Mouse (Mus musculus) lung, postnatal 36 days (tissue): ENCODE measurements around the gene Map3k12.

Experiments
- DNase-seq: peaks from one replicate; pipeline ENCODE4 v3.0.0; 2022; ENCODE audit warnings: mixed read lengths

The Map3k12 gene

DNA sequence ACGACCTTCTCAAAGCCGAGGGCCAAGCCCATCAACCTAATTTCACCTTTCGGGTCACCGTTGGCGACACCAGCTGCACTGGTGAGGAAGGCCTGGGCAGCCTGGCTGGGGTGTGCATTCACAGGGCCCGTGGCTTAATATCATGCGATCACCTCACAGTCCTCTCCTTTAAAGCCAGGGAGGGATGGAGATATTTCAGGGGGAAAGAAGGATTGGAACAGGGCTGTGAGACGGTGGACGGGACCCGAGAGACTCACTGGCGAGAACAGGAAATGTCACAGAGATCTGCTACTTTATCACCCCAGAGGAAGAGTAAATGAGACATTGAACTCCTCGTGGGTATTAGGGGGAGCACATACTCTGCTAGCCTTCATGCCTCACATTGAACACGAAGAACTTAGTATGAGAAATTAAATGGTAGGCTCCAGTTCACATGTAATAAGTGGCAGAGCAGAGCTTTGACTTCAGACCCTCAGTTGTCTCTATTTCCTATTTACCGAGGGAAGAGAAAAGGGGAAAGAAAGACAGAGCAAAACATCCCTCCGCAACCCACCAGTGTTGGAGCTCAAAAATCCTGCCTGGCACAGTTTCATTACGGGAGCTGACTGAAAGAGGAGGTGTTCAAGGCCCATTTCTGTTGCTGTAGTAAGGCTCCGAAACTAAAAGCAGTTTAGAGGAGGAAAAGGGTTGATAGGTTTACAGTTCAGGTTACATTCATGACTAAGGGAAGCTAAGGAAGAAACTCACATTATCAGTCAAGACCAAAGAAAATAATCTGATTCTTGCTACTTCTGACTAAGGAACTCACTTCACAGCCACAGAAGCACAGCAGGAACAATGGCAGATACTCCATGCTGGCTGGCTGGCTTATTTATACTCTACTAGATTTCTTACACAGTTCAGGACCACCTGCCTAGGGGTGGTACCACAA, 2.6 kb upstream of the Map3k12 start:
- no peak for DNase-seq

DNA sequence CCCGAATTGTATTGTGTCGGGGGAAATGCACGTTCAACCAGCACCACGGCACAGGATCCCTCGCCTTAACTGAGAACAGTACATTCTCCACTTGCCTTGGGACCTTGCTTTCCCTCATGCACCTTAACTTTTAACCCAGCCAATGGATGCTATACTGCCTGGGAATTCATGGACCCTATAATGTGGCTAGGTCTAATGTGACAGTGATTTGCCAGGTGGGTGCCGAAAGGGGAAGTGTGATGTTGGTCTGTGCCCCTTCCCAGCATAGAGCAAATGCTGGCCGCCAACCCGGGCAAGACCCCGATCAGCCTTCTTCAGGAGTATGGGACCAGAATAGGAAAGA, 2.0 kb upstream of the Map3k12 start:
- no peak for DNase-seq

DNA sequence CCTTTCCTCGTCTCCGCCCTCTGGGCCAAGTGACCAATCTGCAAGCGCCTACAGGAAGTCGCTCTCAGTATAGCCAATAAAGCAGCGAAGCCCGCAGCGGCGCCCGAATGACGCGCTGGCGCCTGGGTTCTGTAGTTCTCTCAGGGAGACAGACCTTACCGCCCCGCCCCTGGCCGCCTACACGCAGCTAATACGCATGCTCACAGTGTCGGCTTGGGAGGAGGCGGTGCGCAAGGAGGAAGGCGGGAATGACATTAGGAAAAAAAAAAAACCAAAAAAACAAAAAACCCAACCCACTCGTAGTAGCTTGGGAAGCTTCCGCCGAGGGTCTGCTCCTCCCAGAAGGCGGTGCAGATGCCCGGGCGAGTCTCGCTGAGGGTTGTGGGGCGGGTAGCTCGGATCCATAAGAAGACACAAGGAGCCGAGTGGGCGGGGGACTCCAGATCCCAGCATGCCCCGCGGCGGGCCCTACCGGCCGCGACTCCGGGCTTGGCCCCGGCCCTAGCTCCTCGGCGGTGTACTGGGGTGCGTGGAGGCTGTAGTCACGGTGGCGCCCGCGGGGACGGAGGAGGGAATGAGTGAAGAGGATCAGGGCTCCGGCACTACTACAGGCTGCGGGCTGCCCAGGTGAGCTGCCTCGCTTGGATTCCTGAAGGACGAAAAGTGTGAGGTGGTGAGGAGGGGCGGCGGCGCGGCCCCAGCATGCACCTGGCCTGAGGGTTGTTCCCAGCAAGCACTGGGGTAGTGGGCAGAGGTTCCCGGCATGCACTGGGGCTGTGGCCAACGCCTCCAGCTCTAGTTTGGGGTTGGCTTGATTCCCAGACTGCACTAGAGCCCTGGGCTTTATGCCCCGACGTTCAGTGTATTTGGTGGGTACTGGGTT, 1.4 kb upstream of the Map3k12 start, which contains the start of gene Tarbp2:
Gene Tarbp2, plus strand, starts transcription at position 217 of the 883 bp plus-strand sequence.
- DNase-seq = peak; percentile 100

DNA sequence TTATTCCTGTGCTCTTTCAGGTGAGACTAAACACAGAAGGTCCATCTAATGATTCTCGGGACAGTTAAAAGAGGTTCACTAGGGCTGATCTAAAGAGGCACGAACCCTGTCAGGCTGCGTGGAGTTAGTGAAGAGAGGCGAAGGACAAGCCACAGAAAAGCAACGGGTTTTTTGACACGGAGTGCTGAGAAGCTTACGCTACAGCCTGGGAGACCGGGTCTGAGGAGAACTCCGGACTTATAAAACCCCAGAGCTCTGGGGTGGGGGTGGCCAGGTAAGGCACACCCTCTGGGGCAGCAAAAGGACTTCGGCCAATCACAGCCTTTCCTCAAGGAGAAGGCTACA, 739 bp upstream of the Map3k12 start:
- DNase-seq = no peak

DNA sequence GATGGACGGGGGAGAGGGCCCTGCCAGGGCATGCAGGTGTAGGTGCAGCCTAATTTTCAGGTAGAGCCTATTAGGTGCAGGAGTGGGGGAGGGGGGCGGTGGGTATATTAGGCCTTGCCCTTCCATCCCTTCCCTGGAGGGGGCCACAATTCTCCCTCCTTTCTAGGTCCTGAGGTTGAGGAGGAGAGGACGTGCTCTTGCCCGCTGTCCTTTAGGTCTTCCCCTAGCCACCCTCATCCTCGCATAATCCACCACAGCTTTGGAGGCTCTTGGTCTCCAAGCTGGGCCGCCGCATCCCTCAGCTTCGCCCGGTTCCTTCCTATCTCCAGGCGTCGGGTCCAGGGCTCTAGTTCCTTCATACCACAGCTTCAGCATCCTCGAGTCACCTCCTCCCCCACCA, 571 bp downstream of the Map3k12 start:
- DNase-seq = no peak

GRCm38 (mm10) chr15:102515791-102516190, 1.1 kb downstream of the Map3k12 start:
- DNase-seq = no peak

DNA sequence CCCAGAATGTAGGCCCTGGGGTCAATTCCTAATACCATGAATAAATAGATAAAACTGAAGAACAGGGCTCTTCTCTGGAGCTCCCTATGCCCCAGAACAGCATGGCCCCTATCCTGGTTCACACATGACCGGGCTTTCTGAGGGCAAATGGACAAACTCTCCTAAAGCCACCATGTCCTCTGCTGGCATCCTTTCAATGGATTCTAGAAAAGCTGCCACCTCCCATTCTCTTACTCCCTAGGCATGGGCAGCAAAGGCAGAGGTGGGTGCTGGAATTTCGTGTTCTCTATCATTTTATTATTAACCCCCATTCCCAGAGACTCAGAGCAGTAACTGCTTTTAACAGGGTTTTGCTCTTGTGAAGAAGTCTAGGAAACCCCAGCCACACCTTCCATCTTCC, 1.6 kb downstream of the Map3k12 start:
- no peak for DNase-seq

- DNase-seq = no peak
These were observed 3.9 kb downstream of the Map3k12 start for GRCm38 (mm10) chr15:102513004-102513403.

DNA sequence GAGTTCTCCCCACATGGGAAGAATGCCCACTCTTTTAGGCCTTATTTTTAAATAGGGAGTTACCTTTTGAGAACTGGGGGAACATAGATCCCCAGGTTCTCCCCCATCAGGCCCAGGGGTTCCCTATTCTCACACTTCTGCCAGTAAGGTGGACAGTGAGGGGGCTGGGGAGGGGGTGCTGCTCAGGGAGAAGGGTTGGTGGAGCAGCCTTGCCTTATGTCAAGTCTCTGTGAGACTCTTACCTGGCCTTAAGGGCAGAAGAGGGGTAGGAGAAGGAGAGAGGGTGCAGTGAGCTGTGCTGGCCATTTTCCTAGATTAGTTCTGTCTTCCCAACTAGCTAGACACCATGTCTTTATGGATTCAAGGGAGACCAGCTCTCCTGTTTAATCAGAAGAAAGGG, 4.4 kb downstream of the Map3k12 start:
- no peak for DNase-seq

DNA sequence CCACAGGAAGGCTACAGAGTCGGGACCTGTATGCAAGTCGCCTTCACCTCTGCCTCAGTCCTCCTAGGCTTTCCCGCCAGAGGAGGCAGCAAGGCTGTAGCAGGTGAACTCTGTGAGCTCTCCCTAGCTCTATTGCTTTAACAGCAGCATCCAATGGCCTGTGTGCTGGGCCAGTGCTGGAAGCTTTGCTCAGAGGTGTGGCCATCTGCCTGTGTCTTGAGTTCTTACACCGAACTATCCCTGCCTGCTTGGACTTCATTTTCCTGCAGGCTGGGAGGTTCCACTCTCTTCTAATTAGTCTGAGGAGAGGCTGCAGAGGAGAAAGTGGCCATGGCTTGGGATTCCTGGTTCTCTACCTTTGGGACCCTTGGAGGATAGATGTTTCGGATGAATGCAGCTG, 4.9 kb downstream of the Map3k12 start:
- DNase-seq = no peak

GRCm38 (mm10) chr15:102511285-102511833, 5.5 kb downstream of the Map3k12 start:
- DNase-seq = no peak

- DNase-seq = peak; percentile 88
These were observed 6.1 kb downstream of the Map3k12 start for GRCm38 (mm10) chr15:102510590-102511284.

GRCm38 (mm10) chr15:102510110-102510509, 6.8 kb downstream of the Map3k12 start:
- no peak for DNase-seq

- DNase-seq = no peak
These were observed 8.5 kb downstream of the Map3k12 start for GRCm38 (mm10) chr15:102508336-102508735.

DNA sequence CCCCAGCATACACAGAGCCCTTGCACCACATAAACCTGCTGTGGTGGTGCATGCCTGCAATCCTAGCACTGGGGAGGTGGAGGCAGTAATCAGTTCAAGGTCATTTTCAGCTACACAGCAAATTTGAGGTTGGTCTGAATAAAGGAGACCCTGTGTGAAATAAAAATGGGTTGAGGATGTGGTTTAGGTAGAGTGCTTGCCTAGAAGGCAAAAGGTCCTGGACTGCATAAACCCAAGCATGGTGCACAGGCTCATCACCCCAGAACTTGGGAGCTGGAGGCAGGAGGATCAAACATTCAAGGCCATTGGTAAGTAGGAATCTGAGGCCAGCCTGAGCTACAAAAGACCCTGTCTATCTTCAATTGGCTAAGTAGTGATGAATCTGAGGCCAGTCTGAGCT, 9.3 kb downstream of the Map3k12 start:
- DNase-seq = no peak

DNA sequence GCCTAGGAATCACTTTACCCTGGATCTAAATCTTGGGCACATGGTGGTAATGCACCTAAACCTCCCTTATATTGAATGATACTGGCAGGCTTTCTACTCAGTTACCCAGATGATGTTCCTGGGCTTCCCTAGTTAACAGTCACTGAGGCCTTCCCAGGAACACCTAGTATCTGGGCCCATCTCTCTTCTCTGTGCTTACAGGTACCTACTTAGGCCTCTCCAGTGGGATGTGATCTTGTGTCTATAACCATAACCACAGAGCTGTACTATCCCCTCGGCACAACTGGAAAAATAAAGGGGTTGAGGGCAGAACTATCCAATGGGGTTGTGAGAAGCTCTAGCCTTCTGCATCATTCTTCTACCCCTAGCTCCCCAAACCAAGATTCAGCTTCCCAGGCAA, 10.0 kb downstream of the Map3k12 start:
- no peak for DNase-seq

GRCm38 (mm10) chr15:102506464-102506830, 10.4 kb downstream of the Map3k12 start:
- no peak for DNase-seq

GRCm38 (mm10) chr15:102505770-102506463, 10.9 kb downstream of the Map3k12 start:
- no peak for DNase-seq

GRCm38 (mm10) chr15:102505073-102505769, 11.6 kb downstream of the Map3k12 start:
- no peak for DNase-seq

DNA sequence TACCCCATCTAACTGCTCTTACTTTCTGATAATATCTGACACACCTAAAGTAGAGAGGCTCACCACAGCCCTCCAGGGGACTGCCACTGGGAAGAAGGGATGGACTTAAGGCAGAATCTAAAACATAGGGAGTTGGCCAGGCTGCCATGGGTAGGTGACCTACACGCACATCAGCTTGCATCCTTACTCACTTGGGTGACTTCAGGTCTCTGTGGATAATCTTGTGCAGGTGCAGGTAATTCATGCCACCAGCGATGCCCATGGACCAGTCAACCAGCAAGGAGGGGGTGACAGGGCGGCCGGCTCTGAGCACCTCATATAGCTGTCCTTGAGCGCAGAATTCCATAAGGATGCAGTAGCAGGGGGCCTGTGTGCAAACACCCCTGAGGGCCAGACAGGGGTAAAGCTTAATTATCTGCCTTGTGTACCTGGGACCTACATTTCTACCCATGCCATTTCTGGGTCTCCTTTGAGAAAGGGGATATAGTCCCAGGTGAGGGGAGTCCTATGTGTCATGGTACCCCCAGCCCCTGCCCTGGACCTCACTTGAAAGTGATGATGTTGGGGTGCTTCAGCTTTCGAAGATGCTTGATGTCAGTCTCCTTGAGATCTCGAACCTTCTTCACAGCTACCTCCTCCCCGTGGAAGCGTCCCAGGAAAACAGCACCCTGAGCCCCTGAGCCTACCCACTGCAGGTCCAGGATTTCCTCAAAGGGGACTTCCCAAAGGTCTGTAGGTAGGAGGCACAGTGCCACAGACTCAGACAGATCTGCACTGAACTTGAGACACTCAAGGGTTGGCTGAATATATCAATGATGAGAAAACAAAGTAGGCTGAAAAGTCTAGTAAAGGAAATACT, 12.7 kb downstream of the Map3k12 start:
- DNase-seq = no peak

DNA sequence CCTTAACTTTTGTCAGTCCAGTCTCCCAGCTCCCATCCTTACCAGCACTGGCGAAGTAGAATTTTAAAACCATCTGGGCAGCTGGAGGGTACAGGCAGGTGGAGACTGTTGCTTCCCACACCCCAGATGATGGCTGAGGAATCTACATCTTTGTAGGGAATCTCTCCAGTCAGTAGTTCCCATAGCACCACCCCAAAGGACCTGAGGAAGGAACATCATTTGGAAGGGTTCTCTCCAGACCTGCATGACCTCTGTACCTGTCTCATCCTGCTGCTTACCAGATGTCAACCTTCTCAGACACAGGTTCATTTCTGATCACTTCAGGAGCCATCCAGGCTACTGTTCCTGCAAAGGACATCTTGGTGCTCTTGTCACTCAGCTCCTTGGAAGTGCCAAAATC, 13.4 kb downstream of the Map3k12 start, which contains the start of gene Gm10337:
Gene Gm10337, plus strand, starts transcription at position 276 of the 400 bp plus-strand sequence.
- DNase-seq = no peak
